Mouse (Mus musculus): ENCODE measurements around the gene Gpr87.

The Gpr87 gene

GRCm38 (mm10) chr3:59194938-59195337 is at the start of gene Gpr87:
TSS of gene Gpr87 (minus strand) at chr3:59195104.
- no peak for DNase-seq (ENCODE audit: low spot score)

GRCm38 (mm10) chr3:59243384-59243783 is 48.5 kb upstream of the Gpr87 start:
- DNase-seq (ENCODE audit: low spot score): peak; percentile 12

- no peak for DNase-seq (ENCODE audit: low spot score)
Measured at GRCm38 (mm10) chr3:59234878-59235277, 40.0 kb upstream of the Gpr87 start.

- DNase-seq (ENCODE audit: low spot score): no peak
Measured at GRCm38 (mm10) chr3:59230912-59231311, 36.0 kb upstream of the Gpr87 start.

DNA sequence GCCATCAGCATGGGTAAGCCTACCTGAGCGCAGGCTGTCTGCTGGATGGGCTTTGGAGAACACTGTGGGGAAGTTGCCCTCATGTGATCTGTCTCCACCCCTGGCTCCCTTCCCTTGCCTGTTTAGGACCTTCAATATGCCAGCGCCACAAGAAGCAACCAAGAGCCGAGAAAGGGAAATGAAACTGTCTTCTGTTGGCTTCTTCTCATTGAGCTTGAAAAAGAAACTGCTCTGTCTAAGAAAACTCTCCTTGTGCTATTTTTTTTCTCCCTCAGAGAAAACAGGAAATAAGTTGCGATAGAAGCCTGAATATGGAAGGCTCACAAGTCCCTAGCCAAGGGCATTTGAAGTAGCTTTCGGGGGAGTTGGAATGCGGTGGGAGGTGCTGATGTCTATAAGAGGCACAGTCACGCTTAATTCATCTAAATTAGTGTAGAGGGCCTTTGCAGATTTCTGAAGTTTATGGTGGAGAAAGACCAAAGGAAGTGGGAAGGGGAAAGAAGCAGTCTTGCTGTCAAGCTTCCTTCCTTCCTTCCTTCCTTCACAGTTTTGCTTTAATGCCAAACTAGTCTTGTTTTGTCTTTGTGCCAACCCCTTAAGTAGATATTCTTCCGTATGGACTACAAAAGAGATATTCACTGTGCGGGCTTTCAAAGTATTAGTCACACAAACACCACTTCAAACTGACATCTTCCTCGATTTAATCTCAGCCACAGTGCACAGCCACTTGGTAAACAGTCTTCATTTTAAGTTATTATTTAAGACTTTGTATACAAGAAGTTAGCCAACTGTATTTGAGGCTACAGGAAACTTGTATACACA is 34.0 kb upstream of the Gpr87 start:
- no peak for DNase-seq (ENCODE audit: low spot score)

DNA sequence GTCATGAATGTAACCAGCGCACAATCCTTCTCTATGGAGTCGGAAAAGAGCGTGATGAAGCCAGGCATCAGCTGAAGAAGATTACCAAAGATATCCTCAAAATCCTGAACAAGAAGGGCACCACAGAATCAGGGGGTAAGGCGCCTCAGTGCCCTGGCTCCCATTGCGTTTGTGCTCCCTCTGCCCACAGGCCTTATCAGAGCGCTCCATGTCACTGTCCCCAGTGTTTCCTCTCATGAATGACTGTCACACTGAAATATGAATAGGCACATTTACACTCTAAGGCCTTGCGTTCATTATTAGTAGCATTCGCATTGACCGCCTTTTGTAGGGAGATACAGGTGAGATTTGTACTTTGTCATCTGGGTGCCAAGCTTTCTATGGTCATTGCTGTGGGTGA is 32.8 kb upstream of the Gpr87 start:
- DNase-seq (ENCODE audit: low spot score): no peak

DNA sequence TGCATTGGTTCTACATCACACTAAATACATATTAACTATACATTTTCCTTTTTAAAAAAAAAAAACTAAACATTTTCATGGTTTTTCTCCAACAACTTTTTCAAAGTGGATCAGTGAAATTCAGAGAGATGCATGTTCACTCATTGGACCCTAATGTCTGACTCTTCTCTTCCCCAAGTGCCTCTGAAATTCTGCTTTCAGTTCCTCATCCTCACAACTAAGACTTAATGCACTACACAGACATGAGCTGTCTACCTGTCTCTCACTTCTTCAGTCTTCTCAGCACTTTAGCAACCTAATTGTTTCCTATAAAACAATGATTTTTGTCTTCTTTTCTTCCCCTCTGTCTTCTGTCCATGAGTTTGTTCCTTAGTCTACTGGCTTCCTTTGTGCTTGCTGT is 30.5 kb upstream of the Gpr87 start:
- DNase-seq (ENCODE audit: low spot score): no peak

DNA sequence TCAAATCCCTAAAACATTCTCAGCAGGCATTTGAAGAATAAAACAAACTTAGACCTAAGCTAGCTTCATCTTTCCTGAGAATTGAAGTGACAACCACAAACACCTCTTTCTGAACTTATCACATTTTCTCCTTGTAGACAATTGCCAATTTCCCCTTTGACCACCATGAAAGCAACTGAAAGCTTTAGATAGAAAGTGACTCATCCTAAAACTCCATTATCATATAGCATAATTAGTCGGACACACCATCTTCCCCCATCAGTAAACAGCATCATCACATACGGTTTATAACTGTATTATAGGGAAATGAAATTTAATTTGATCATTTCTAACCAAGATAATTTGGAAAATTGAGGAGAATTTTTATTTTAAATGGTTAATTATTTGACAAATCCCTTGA is 27.4 kb upstream of the Gpr87 start:
- no peak for DNase-seq (ENCODE audit: low spot score)

GRCm38 (mm10) chr3:59219326-59219725 is 24.4 kb upstream of the Gpr87 start:
- no peak for DNase-seq (ENCODE audit: low spot score)

- DNase-seq (ENCODE audit: low spot score): no peak
Measured at GRCm38 (mm10) chr3:59217211-59217610, 22.3 kb upstream of the Gpr87 start.

GRCm38 (mm10) chr3:59212404-59212803 is 17.5 kb upstream of the Gpr87 start:
- DNase-seq (ENCODE audit: low spot score): no peak

DNA sequence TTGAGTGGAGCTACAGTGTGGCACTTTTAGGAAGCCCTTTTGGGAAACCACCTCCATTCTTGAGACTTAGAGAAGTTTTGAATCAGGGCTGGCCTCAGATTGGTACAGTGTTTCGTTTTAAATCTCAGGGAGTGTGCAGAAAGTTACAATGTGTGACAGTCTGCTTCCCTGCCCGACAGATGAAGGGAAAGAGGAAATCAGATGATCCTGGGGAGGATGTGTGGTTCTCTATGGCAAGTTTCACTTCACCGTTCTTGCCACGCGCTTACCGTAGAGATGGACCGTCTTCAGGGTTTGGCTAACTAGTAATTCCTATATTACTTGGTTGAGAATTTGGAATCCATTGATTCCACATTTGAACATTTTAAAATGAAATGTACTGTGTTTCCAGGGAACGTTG is 16.9 kb upstream of the Gpr87 start:
- no peak for DNase-seq (ENCODE audit: low spot score)

- DNase-seq (ENCODE audit: low spot score): no peak
Measured at GRCm38 (mm10) chr3:59210727-59211126, 15.8 kb upstream of the Gpr87 start, which contains the start of gene P2ry13. TSS of gene P2ry13 (minus strand) at chr3:59210882.

DNA sequence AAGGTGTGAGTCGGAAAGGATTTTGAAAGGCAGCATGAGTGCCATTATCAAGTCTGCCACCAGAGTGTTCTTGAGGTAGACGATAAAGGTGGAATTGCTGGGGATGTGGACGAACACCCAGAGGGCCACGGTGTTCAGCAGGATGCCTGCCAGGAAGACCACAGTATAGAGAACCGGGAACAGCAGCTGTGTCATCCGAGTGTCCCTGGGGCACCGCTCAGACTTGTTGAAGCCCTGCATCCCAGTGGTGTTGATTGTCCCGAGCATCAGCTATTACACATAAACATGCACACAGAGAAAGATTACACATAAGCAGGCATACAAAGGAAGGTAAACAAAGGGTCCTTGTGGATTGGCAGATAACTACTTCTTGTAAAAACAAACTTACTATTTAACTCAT is 15.2 kb upstream of the Gpr87 start:
- no peak for DNase-seq (ENCODE audit: low spot score)

- DNase-seq (ENCODE audit: low spot score): no peak
Measured at GRCm38 (mm10) chr3:59208650-59209548, 14.0 kb upstream of the Gpr87 start.

- no peak for DNase-seq (ENCODE audit: low spot score)
Measured at GRCm38 (mm10) chr3:59205941-59206340, 11.0 kb upstream of the Gpr87 start.

DNA sequence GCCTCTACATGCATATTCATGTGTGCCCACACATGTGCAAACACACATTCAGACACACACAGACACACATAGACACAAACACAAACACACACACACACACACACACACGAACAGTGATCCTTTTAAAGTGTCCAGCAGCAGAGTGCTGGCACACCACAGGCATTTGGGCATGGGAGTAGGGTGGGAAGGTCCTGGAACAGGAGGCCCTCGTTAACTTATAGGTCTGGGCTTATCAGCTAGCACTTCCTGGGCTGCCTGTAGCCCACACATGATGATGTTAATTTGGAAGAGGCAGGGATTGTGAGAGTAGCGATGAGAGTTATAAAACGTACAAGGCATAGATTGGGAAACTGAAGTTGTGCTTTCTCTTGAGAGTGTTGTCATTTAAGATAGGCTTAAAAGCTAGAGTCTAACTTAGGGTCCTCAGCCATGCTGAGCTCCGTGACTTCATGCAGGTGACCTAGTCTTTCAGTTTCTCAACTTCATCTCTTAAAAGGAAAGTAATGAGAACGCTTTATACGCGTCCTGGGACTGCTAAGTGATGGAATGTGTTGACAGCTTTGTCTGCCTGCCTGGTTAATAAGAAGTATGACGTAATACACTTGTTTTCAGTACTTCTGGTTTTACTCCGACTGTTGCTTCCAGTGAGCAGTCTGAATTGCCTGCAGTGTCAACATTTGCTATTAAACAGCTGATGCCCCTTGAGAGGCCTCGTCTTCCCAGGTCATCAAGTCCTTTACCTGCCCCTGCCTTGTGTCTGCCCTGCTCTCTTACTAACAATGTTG is 10.0 kb upstream of the Gpr87 start:
- no peak for DNase-seq (ENCODE audit: low spot score)

DNA sequence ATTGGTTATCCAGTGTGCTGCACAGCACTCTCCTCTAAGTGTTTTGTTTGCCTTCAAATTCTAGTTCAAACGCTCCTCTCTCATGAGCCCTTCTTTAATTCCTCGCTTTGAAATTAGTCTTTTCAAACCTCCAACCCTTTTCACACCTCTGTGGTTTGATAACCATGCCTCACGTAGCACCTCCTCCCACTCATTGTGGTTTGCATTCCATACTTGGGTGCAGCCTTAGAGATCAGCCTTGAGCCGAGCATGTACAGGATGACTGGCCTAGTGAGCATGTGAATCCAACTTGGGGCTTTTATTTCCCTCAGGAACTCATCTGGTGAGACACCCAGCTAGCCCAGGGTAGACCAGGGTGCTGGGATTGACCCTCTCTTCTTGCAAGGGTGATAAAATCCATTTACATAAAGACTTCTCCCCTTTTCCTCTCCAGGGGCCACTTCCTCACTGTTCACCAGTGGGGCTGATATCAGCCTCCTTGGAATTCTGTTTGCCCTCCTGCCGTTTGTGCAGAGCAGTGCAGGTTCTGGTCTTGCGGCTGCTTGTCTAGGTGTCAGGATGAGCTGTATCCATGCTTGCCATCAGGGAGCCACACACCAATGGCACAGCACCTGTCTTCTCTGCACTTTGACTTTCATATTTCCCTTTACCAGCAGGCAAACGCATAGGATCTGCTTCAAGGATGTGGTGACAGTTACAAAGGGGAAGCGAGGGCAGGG is 9.1 kb upstream of the Gpr87 start:
- no peak for DNase-seq (ENCODE audit: low spot score)

- DNase-seq (ENCODE audit: low spot score): no peak
Measured at GRCm38 (mm10) chr3:59197329-59197948, 2.5 kb upstream of the Gpr87 start.

DNA sequence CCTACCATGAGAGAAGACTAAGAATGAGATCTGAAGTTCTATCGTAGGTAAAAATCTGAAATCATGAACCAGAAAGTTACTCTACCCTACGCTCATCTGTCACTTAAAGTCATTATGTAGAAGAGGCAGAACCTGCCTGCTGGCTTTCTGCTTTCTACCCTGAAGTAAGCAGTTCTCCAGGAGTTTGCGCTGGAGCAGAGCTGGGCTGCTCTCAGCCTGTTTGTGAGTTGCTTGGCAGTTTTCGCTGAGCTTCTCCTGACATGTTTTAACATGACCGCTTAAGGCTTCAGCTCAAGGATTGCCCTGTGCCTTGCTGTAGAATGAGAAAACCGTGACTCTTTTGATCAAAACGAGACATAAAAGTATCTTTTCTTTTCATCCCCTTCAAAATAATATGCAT is 805 bp downstream of the Gpr87 start:
- DNase-seq (ENCODE audit: low spot score): no peak

DNA sequence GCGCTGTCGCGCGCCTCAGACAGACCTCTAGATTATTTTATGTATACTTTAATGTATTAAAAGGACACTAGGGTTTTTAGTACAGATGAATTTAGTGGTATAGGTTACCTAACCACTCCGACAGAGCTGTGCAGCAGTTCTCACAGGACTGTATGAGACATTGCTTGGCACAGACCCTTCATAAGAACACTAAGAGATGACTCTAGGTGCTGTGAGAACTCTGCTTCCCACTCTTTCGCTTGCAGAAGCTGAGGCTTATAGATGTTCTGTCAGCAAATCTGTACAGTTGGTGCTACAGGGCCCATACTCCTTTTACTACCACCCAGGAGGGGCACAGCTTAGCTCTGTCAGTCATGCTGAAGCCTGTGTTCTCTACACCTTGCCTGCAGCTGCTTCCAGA is 3.2 kb downstream of the Gpr87 start:
- DNase-seq (ENCODE audit: low spot score): no peak
